ENCODE assay signal across 7 mouse cellular contexts in the genomic region with DNA sequence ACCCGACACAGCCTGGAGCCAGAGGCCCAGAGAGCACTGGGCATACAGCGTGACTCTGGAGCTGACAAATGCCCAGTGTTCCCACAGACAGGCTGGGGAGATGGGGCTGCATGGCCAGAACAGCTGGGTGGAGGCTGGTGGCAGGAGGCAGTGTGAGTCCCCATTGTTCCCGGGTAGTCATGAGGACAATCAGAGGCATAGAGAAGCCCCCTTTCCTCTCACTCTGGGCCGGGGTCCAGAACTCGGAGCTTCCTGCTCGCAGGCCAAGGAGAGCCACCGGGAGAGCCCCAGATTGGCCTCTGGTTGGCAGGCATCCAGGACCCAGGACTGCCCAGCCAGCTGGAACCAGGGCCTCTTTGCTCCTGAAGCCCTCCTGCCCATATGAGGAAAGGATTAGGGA.
DNase-seq lines count a peak whose midpoint lies in the region; ATAC-seq and TF ChIP-seq lines count a peak whose summit lies in the region.

No protein-coding gene starts in this region.

- no peak for TF ChIP-seq CTCF in left cerebral cortex, adult 2 months (IDR thresholded peaks at IDR 0.05)

- H3K4me2 ChIP-seq in forebrain, embryonic 15.5 days (replicated peaks) = no peak overlapping the region
- no peak overlapping the region for H3K4me2 ChIP-seq in intestine, embryonic 16.5 days (ENCODE audit: low read depth, low read length)

- 27% methylated on average over 7 of the region's 7 CpGs for WGBS in forebrain, embryonic 15.5 days
- WGBS in intestine, embryonic 16.5 days = 63% methylated on average over 7 of the region's 7 CpGs

- H3K27ac ChIP-seq in forebrain, embryonic 15.5 days (replicated peaks) = peak overlapping the region; percentile 58
- no peak overlapping the region for H3K27ac ChIP-seq in intestine, embryonic 16.5 days (ENCODE audit: low read length)
- peak overlapping the region; percentile 61; the same call in 1 of the 2 replicates for H3K27ac ChIP-seq in left cerebral cortex, adult 2 months

- no peak overlapping the region for H3K4me3 ChIP-seq in forebrain, embryonic 15.5 days
- H3K4me3 ChIP-seq in intestine, embryonic 16.5 days (ENCODE audit: low read length) = no peak overlapping the region
- no peak overlapping the region for H3K4me3 ChIP-seq in left cerebral cortex, adult 2 months

- H3K27me3 ChIP-seq in forebrain, embryonic 15.5 days = no peaks in the 10 kb centered on the region
- no peaks in the 10 kb centered on the region for H3K27me3 ChIP-seq in intestine, embryonic 16.5 days (replicated peaks; ENCODE audit: control insufficient read depth, insufficient read depth, low read length)

- no peak overlapping the region for H3K9ac ChIP-seq in forebrain, embryonic 15.5 days (replicated peaks)
- no peak overlapping the region for H3K9ac ChIP-seq in intestine, embryonic 16.5 days (ENCODE audit: low read depth, low read length)

- H3K9me3 ChIP-seq in forebrain, embryonic 15.5 days = no peaks in the 10 kb centered on the region
- no peaks in the 10 kb centered on the region for H3K9me3 ChIP-seq in intestine, embryonic 16.5 days (ENCODE audit: control insufficient read depth, low read length)

- peaks cover 21% of the 10 kb centered on the region for H3K4me1 ChIP-seq in forebrain, embryonic 15.5 days
- H3K4me1 ChIP-seq in intestine, embryonic 16.5 days (ENCODE audit: control insufficient read depth, insufficient read depth, low read length) = no peaks in the 10 kb centered on the region

- DNase-seq in urinary bladder, postnatal 14 days (ENCODE audit: low spot score) = peak; percentile 36
- no peak for DNase-seq in urinary bladder, adult 2 months (ENCODE audit: low spot score)
- DNase-seq in left cerebral cortex, adult 2 months (ENCODE audit: extremely low spot score in 1 of 2, low spot score in 2 of 2) = peak in 1 of 2 experiments; percentile 76
- DNase-seq in right cerebral cortex, postnatal 25 days = peak; percentile 61

- intact Hi-C loops in left cerebral cortex, adult 2 months (cut with DNase I) = no loop called here

- ATAC-seq in forebrain, embryonic 15.5 days (replicated peaks) = peak; percentile 79
- ATAC-seq in intestine, embryonic 16.5 days = peak; percentile 55
- no peak for ATAC-seq in monocyte, adult 5-6 weeks (replicated peaks; ENCODE audit: insufficient number of reproducible peaks, low FRiP score, low TSS enrichment, poor library complexity, severe bottlenecking)

- no peaks in the 10 kb centered on the region for H3K36me3 ChIP-seq in forebrain, embryonic 15.5 days
- H3K36me3 ChIP-seq in intestine, embryonic 16.5 days (ENCODE audit: control insufficient read depth, insufficient read depth, low read length) = no peaks in the 10 kb centered on the region
